Mouse (Mus musculus): ENCODE measurements at regions not wholly inside any gene's neighbourhood (a gene's known extent, or its start where the extent isn't known, plus 50 kb on each side); places are given as distances from the start of the nearest gene placed in this dataset.

DNA sequence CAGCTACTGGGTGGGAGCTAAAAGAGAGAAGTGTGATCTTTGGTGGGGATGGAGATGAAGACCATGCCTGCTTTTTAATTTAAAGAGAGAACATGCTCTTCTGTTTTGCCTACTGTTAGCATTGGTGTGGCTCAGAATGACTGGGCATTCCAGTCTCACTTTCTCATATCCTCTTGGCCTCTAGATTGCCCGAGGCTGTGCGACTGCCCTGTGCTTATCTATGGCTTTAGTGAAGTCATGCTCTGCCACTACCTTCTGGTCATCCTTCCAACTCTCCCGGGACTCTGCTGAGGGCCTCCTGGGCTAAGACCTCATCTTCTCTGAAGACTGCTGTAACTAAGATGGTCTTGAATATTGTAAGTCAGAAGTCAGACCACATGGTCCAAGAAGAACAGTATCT is 147.5 kb upstream of the Dusp10 start:
- TF ChIP-seq CTCF (IDR thresholded peaks at IDR 0.05; ENCODE audit: low read depth, low read length) (no peak), POLR2AphosphoS5 (IDR thresholded peaks at IDR 0.05; ENCODE audit: insufficient replicate concordance, low read depth, low read length) (no peak)
